Mouse (Mus musculus) left cerebral cortex, postnatal 36 days (tissue): ENCODE results near the gene Senp1. TPM values are rescaled to one million over a fixed set of nuclear protein-coding genes. Genes with fewer than 3 reads are reported as not detected.

Experiments used
- DNase-seq, 2 experiments: peaks; one replicate each; pipeline ENCODE4 v3.0.0; 2021 to 2022; ENCODE audit warnings: low spot score in 2 of 2, mixed read lengths in 1 of 2
- intact Hi-C: fragments of 180-260 bp; cut with DNase I; formaldehyde crosslinking; loops from one replicate; pipeline ENCODE4 v1.15.1; 2025
- total RNA-seq, 2 experiments: library from RNA; stranded (reverse); gene quantifications; 2 replicates each; pipeline ENCODE4 v1.2.3; 2021

Senp1 gene
- total RNA-seq, 2 experiments from 2014 or later = 9.8 to 14.5 TPM

GRCm38 (mm10) chr15:98067492-98067891 lies 26.1 kb downstream of the Senp1 start:
- intact Hi-C loops = no loop called here

GRCm38 (mm10) chr15:98066602-98067001 lies 26.9 kb downstream of the Senp1 start:
- intact Hi-C loops = no loop called here

More at GRCm38 (mm10) chr15:98067492-98067891, 26.1 kb downstream of the Senp1 start:
- DNase-seq = no peak

DNA sequence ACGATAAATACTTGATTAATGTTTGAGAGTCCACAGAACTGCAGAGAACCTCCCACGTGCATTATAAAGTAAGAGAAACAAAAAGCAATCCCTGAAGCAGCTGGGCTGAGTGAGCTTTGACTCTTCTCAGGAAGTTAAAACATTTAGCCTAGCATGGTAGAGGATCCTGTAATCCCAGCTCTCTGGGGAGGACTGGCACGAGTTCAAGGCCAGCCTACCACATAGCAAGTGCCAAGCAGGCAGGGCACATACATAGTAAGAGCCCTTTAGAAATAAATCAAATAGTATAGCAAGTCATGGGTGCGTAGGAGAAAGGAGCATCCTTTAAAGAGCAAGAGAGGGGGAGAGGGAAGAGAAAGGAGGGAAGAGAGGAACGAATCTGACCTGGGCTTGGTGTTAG lies 27.7 kb downstream of the Senp1 start:
- DNase-seq = no peak
- intact Hi-C loops = no loop called here

More at GRCm38 (mm10) chr15:98066602-98067001, 26.9 kb downstream of the Senp1 start:
- no peak for DNase-seq

- intact Hi-C loops = no loop called here
- DNase-seq = no peak
Observed at GRCm38 (mm10) chr15:98055246-98055645, 38.3 kb downstream of the Senp1 start.

DNA sequence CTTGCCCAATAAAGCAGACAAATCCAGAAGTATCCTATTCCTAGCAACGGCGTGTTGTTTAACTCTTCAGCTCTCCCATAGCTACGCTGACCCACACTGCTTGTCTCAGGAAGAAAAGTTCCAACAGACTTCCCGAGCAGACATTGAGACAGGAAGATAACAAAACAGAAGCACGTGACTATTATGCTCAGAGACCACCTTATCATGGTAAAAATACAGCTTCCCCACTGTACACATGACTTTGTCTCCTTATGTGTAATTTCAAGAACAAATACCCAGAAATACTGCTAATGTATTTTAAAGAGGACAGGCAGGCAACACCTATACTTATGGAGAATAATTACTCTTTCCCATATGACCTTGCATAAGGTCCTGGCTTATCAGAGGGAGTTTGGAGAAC lies 41.9 kb downstream of the Senp1 start:
- DNase-seq = no peak
- intact Hi-C loops = no loop called here

GRCm38 (mm10) chr15:98048918-98049700 lies 44.4 kb downstream of the Senp1 start:
- no peak for DNase-seq
- intact Hi-C loops = no loop called here

DNA sequence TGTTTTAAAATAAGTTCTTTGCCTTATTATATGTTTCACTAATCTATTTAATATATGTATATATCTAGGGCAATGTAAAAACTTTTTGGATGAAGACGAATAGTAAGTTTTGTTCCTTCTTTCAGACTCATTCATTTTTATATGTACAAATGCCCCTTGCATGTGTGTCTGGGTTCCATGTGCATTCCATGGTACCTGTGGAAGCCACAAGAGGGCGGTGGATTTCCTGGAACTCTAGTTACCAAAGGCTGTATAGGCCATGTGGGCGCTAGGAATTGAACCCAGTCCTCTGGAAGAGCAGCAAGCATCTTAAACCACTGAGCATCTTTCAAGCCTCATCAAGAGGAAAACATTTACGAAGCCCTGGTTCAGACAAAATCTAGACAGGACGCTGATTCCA lies 49.2 kb downstream of the Senp1 start:
- DNase-seq = no peak
- intact Hi-C loops = no loop called here

GRCm38 (mm10) chr15:98043967-98044366 lies 49.6 kb downstream of the Senp1 start:
- no peak for DNase-seq
- intact Hi-C loops = no loop called here

- no peak for DNase-seq
- intact Hi-C loops = no loop called here
Observed at GRCm38 (mm10) chr15:98042508-98042907, 51.0 kb downstream of the Senp1 start.

DNA sequence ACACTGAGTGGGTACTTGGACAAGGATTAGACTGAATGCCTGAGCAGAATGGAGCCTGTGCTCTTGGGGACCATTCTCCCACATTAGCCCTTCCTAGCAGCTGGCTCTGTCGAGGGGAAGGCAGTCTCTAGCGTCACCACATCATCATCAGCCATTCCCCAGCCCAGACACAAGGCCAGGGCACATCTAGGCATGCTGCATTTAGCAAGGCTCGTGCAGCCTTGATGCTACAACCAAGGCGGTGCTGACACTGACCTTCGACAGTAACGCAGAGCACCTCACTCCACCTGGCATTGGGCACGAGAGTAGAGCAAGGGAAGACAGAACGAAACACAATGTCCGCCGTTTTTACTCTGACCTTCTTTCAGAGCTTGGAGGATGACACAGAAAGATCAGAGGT lies 53.9 kb downstream of the Senp1 start:
- intact Hi-C loops = no loop called here

GRCm38 (mm10) chr15:98036578-98036977 lies 57.0 kb downstream of the Senp1 start:
- intact Hi-C loops = no loop called here
- DNase-seq = no peak

More for the DNA sequence above, 53.9 kb downstream of the Senp1 start:
- DNase-seq = no peak

GRCm38 (mm10) chr15:98035076-98035755 lies 58.3 kb downstream of the Senp1 start:
- intact Hi-C loops = no loop called here
- no peak for DNase-seq

GRCm38 (mm10) chr15:98033233-98033748 lies 60.3 kb downstream of the Senp1 start:
- no peak for DNase-seq

DNA sequence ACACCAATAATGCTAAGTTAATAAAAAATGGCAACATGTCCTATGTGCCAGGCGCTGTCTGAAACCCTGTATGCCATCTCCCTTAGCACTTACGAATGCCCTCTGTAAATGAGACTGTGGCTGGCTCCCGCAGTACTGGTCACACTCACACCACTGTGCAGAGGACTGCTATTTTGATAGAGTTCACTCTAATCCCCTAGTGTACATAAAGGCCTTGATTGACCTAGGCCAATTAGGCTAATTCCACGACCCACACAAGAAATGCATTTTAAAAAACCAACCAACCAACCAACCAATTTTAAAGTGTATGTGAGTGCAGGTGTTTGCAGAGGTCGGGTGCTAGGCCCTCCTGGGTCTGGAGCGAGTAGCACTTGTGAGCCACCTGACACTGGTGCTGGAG lies 63.7 kb downstream of the Senp1 start:
- intact Hi-C loops = no loop called here

More at GRCm38 (mm10) chr15:98033233-98033748, 60.3 kb downstream of the Senp1 start:
- intact Hi-C loops = no loop called here

DNA sequence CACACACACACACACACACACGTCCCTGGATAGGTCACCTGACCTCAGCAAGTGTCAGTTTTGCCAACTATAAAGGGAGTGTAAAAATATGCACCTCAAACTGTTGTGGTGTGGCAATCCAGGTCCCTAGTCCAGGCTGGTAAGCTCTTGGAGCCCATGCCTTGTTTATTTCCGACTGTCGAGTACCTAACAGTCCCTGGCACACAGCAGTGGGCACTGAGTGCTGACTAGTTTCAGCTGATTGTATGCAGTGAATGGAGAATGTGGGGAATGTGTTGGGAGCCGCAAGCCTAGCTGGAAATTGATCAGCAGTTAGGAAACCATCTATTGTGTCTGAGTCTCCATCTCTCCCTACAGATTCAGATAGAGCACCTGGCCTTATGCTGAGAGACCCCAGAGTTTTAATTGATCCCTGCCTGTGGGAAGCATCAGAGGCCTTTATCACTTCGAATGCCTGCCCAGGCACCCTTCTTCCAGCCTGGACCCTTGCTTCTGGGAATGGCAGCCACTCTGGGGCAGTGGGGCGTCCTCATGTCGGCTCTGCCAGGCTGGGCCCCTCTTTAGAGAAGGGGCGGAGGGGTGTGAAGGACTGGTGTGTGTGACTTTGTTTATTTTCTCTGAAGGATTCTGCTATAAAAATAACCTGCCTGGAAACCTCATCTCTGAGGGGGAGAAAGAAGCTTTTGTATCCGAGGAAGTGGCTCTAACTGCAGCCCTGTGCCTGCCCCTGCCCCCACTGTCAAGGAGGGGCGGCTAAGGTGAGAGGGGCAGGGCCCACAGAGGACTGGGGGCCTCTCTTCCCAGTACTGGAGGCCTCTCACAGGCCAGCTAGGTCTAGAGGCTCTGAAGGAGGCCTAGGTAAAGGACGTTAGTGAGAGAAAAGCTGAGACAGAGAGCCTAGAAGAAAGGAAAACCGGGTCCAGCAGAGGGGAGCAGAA lies 66.3 kb downstream of the Senp1 start:
- DNase-seq = no peak

More for the DNA sequence above, 63.7 kb downstream of the Senp1 start:
- DNase-seq = no peak

GRCm38 (mm10) chr15:98025611-98026010 lies 67.9 kb downstream of the Senp1 start:
- DNase-seq = no peak
- intact Hi-C loops = no loop called here

More for the DNA sequence above, 66.3 kb downstream of the Senp1 start:
- intact Hi-C loops = no loop called here

GRCm38 (mm10) chr15:98023137-98023536 lies 70.4 kb downstream of the Senp1 start:
- intact Hi-C loops = no loop called here
- no peak for DNase-seq

GRCm38 (mm10) chr15:98021886-98022285 lies 71.7 kb downstream of the Senp1 start:
- DNase-seq = no peak
- intact Hi-C loops = no loop called here

DNA sequence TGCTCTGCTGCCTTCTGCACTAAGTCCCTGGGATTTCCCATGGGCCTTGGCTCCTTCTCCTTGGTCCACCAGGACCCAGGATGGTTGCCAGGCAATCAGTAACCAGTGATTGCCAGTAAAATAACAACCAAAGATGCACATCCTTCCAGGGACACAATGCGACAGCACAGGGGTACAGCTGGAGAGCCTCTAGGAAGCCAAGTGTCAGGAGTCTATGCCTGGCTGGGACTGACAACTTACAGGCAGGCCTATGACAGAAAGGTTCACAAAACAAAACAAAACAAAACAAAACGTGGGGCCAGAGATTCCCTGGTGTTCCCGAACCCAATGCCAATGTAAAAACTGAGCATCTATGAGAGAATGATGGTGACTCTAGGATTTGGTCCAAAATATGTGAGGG lies 74.5 kb downstream of the Senp1 start:
- intact Hi-C loops = no loop called here

DNA sequence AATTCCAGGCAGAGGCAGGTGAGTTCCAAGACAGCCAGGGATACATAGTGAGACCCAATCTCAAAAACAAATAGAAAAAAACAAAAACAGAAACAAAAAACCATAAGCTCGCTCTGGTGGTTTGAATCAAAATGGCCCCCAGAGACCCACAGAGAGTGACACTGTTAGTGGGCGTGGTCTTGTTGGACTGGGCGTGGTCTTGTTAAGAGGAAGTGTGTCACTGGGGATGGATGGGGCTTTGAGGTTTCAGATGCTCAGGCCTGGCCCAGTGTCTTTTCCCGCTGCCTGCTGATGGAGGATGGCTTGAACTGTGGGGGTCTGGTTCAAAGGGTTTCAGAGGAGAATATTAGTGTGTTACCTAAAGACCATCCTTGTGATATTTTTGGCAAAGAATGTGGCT lies 75.6 kb downstream of the Senp1 start:
- intact Hi-C loops = no loop called here
- no peak for DNase-seq

More for the DNA sequence above, 74.5 kb downstream of the Senp1 start:
- no peak for DNase-seq
